Mouse (Mus musculus) midbrain, postnatal 0 days (tissue): ENCODE results near the gene Rnf123. TPM values are rescaled to one million over a fixed set of nuclear protein-coding genes. Genes with fewer than 3 reads are reported as not detected.
A peak's percentile ranks its signal among the peaks of the same experiment; 100 is the strongest.

Experiments
- ATAC-seq: fragments of 200-750 bp; cut with Nextera tagmentation; 2 replicates; pipeline ENCODE4 v1.8.0; 2017; ENCODE audit warnings: moderate number of reproducible peaks, mild to moderate bottlenecking, moderate TSS enrichment, moderate library complexity; ENCODE audit not compliant: low FRiP score
- DNase-seq: peaks from one replicate; pipeline ENCODE4 v3.0.0-alpha.2; 2015; ENCODE audit warnings: low spot score
- H3K27ac ChIP-seq: fragments of 300-500 bp; sonication (generic); 2 replicates; pipeline ENCODE4 v1.5.1; 2014; ENCODE audit warnings: low read depth, mild to moderate bottlenecking, low read length, mixed read lengths
- H3K27me3 ChIP-seq: fragments of 300-500 bp; sonication (generic); 2 replicates; pipeline ENCODE4 v1.6.1; 2014; ENCODE audit warnings: low read length, control low read depth, mixed read lengths; ENCODE audit not compliant: insufficient read depth
- H3K36me3 ChIP-seq: fragments of 300-500 bp; sonication (generic); 2 replicates; pipeline ENCODE4 v1.6.1; 2014; ENCODE audit warnings: low read length, control low read depth, mixed read lengths; ENCODE audit not compliant: insufficient read depth
- H3K4me1 ChIP-seq: fragments of 300-500 bp; sonication (generic); 2 replicates; pipeline ENCODE4 v1.6.1; 2014; ENCODE audit warnings: mild to moderate bottlenecking, control low read depth, antibody characterized with exemption, low read length, mixed read lengths; ENCODE audit not compliant: insufficient read depth
- H3K4me2 ChIP-seq: fragments of 300-500 bp; sonication (generic); 2 replicates; pipeline ENCODE4 v1.6.1; 2014; ENCODE audit warnings: low read depth, mild to moderate bottlenecking, low read length, mixed read lengths; ENCODE audit not compliant: poor library complexity, severe bottlenecking
- H3K4me3 ChIP-seq: fragments of 300-500 bp; sonication (generic); 2 replicates; pipeline ENCODE4 v1.5.1; 2014; ENCODE audit warnings: low read depth, mild to moderate bottlenecking, low read length, moderate library complexity
- H3K9ac ChIP-seq: fragments of 300-500 bp; sonication (generic); replicated peaks from 2 replicates; pipeline ENCODE4 v1.6.1; 2014; ENCODE audit warnings: mild to moderate bottlenecking, low read length, moderate library complexity, mixed read lengths; ENCODE audit not compliant: poor library complexity, severe bottlenecking
- H3K9me3 ChIP-seq: fragments of 300-500 bp; sonication (generic); 2 replicates; pipeline ENCODE4 v1.6.1; 2016; ENCODE audit warnings: low read length, control low read depth
- CTCF ChIP-seq: IDR thresholded peaks from 2 replicates; pipeline ENCODE4 v1.5.1; 2016; ENCODE audit warnings: antibody characterized with exemption, mild to moderate bottlenecking
- WGBS: fragments of 180-500 bp; shearing (Covaris S2); extraction: QIAGEN DNeasy Blood & Tissue Kit; methylation state at CpG from one replicate; pipeline ENCODE4 v1.1.7; 2014; 5-methylcytosine and 5-hydroxymethylcytosine counted together
- polyA plus RNA-seq: library from polyadenylated mRNA; unstranded; fragments of >200 nt; fragmentation: Nextera tagmentation; extraction: Ambion mirVana; gene quantifications from 2 replicates; pipeline ENCODE4 v1.2.1, GENCODE M21; 2015
- total RNA-seq: library from RNA; depleted of rRNA; stranded (reverse); fragments of >200 nt; gene quantifications from 2 replicates; pipeline ENCODE4 v1.2.3, GENCODE M21; 2014

Gene Rnf123
- total and polyA plus RNA-seq, 2 experiments from 2014 or later: 44.1 to 46.3 TPM

DNA sequence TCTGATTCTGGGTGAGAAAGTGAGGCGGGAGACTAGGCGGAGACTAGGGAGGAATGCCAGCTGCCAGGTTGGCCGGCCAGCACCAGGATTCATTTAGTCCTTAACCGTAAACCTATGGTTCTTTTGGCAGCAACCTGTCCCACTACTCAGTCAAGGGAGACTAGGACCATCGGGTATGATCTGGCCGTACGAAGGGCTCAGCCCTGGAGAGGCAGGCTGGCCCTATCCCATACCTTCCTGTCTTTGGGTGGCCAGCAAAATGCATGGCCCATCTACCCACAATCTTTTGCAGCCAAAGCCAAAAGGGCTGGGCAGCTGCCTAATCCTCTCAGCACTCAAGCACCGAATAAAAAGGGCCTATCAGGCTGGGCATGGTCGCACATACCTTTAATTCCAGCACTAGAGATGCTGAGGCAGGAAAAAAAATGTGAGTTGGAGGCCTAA, 10.6 kb downstream of the Rnf123 start:
- Histone ChIP-seq H3K9me3 (no peaks in the 10 kb centered on the region), H3K9ac (0 out of 2 replicates have a peak overlapping the region, but pooled peaks have one; percentile 13), H3K36me3 (peaks cover 24% of the 10 kb centered on the region), H3K27ac (no peak overlapping the region), H3K4me1 (no peaks in the 10 kb centered on the region), H3K4me2 (no peak overlapping the region), H3K27me3 (no peaks in the 10 kb centered on the region), H3K4me3 (no peak overlapping the region)
- WGBS: 58% methylated on average over 9 of the region's 9 CpGs
- ATAC-seq: no peak
- DNase-seq: no peak
- no peak for TF ChIP-seq CTCF

DNA sequence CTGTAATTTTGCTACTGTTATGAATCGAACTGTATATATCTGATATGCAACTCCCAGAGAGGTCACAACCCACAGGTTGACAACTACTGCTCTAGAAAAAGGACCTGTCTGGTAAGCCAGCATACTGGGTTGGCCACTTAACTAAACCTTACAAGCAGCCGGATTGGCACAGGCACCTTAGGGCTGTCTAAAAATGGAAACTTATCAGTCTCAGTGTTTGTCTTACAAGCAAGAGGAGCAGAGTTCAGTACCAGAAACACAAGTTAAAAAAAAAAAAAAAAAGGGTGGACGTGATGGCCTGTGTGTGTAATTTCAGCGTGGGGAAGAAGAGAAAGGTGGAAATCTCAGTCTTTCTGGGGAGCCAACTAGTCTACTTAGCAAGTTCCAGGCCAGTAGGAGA, 11.3 kb downstream of the Rnf123 start:
- no peaks in the 10 kb centered on the region for H3K27me3 ChIP-seq
- H3K4me3 ChIP-seq: no peak overlapping the region
- H3K27ac ChIP-seq: no peak overlapping the region
- no peaks in the 10 kb centered on the region for H3K4me1 ChIP-seq
- TF ChIP-seq CTCF: no peak
- H3K9me3 ChIP-seq: no peaks in the 10 kb centered on the region
- peaks cover 24% of the 10 kb centered on the region for H3K36me3 ChIP-seq
- H3K4me2 ChIP-seq: no peak overlapping the region
- WGBS: 91% methylated on average over 4 of the region's 4 CpGs
- H3K9ac ChIP-seq: no peak overlapping the region
- DNase-seq (no peak), ATAC-seq (no peak)

DNA sequence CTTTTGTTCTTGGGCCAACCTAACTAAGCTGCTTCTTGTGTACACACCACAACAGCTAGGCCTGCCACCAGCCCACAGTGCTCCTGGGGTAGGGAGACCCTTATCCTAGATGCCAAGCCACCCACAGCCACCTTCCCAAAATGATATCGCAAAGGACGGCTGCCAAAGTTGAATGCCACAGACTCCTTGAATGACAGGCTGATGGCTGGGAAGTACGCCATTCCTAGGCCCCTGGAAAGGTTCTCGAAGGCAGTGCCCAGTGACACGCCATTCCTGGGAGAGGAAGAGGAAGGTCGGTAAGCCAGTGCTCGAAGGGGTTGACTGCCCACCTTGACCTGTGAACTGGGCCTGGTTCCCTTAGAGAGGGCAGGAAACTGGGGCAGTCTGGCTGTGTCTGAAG, 13.6 kb downstream of the Rnf123 start:
- 93% methylated on average over 7 of the region's 7 CpGs for WGBS
- Histone ChIP-seq H3K9ac (no peak overlapping the region), H3K4me1 (no peaks in the 10 kb centered on the region), H3K36me3 (peaks cover 40% of the 10 kb centered on the region), H3K4me2 (no peak overlapping the region), H3K27me3 (no peaks in the 10 kb centered on the region), H3K4me3 (no peak overlapping the region), H3K9me3 (no peaks in the 10 kb centered on the region), H3K27ac (no peak overlapping the region)
- TF ChIP-seq CTCF: no peak
- ATAC-seq (no peak), DNase-seq (no peak)

DNA sequence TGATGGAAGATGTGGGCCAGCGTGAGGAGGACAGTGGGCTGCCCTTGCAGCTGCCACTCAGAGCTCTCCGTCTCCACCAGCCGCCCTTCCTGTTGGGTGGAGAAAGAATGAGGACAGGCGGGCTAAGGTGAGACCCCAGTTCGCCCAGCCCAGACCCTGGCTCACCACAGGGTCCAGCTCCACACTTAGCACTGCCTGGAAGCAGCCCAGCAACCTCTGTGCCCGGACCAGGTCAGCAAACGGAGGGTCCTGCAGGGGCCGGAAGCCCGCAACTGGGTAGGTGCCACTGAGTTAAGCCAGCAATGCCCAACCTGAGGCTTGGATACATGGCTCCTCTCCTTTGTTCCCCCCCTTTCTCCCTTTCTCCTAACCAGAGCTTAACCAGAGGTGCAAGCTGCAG, 14.1 kb downstream of the Rnf123 start:
- ATAC-seq (no peak), DNase-seq (no peak)
- Histone ChIP-seq H3K4me1 (no peaks in the 10 kb centered on the region), H3K27me3 (no peaks in the 10 kb centered on the region), H3K36me3 (peaks cover 45% of the 10 kb centered on the region), H3K4me2 (no peak overlapping the region), H3K4me3 (no peak overlapping the region), H3K9ac (no peak overlapping the region), H3K27ac (no peak overlapping the region), H3K9me3 (no peaks in the 10 kb centered on the region)
- TF ChIP-seq CTCF: no peak
- 90% methylated on average over 9 of the region's 9 CpGs for WGBS

DNA sequence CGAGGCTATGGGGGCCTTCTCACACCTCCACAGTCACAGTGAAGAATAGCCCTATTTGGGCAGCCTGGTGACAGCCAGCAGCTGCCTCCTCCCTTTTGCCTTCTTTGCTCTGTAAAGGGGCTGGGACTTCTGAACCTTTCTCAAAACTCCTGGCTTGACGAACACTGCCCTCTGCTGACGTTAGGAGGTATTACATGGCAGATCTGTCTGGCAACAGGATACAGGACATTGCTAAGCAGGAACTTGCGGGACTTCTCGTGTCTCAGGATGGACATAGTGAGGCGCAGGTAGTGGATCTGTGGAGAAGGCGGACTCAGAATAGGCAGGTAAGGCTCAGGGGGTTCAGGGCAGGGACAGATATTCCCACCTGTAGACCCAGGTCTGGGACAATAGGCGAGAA, 15.2 kb downstream of the Rnf123 start:
- Histone ChIP-seq H3K4me1 (no peaks in the 10 kb centered on the region), H3K27ac (no peak overlapping the region), H3K9me3 (no peaks in the 10 kb centered on the region), H3K4me3 (no peak overlapping the region), H3K9ac (no peak overlapping the region), H3K27me3 (no peaks in the 10 kb centered on the region), H3K36me3 (peaks cover 56% of the 10 kb centered on the region), H3K4me2 (no peak overlapping the region)
- peak; percentile 97 for TF ChIP-seq CTCF
- 17% methylated on average over 8 of the region's 8 CpGs for WGBS
- DNase-seq: peak; percentile 82
- ATAC-seq: peak; percentile 11; the same call in 1 of the 2 replicates

DNA sequence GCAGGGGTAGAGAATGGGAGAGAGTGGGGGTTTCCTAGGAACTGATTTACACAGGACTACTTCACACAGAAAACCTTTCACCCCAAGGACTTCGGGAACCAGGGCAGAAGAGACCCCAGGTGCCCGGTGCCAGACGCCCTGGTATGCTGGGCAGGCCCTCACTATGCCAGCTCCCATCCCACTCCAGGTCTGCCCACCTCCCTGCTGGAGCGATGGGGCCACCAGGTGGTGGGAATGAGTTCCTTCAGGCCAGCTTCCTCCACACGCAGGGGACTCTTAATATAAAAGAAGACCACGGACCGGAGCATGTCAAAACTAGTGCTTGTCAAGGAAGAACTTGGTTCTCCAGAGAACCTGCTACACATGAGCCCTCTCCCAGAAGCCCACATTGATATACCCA, 15.9 kb downstream of the Rnf123 start:
- Histone ChIP-seq H3K27ac (no peak overlapping the region), H3K9ac (no peak overlapping the region), H3K4me3 (no peak overlapping the region), H3K36me3 (peaks cover 63% of the 10 kb centered on the region), H3K27me3 (no peaks in the 10 kb centered on the region), H3K4me1 (no peaks in the 10 kb centered on the region), H3K4me2 (no peak overlapping the region), H3K9me3 (no peaks in the 10 kb centered on the region)
- no peak for TF ChIP-seq CTCF
- WGBS: 80% methylated on average over 7 of the region's 7 CpGs
- DNase-seq (no peak), ATAC-seq (no peak)
